Mouse (Mus musculus) midbrain, embryonic 12.5 days (tissue): ENCODE results near the gene Ankrd22. TPM values are rescaled to one million over a fixed set of nuclear protein-coding genes. Genes with fewer than 3 reads are reported as not detected.

Experiments
- ATAC-seq: fragments of 200-750 bp; cut with Nextera tagmentation; 2 replicates; pipeline ENCODE4 v1.8.0; 2017; ENCODE audit warnings: low read depth, moderate TSS enrichment, moderate library complexity; ENCODE audit not compliant: low FRiP score
- H3K27ac ChIP-seq: fragments of 300-500 bp; sonication (generic); replicated peaks from 2 replicates; pipeline ENCODE4 v1.5.1; 2016; ENCODE audit warnings: mild to moderate bottlenecking
- H3K27me3 ChIP-seq: fragments of 300-500 bp; sonication (generic); 2 replicates; pipeline ENCODE4 v1.6.1; 2016; ENCODE audit warnings: mild to moderate bottlenecking
- H3K36me3 ChIP-seq: fragments of 300-500 bp; sonication (generic); 2 replicates; pipeline ENCODE4 v1.6.1; 2016
- H3K4me1 ChIP-seq: fragments of 300-500 bp; sonication (generic); 2 replicates; pipeline ENCODE4 v1.6.1; 2016
- H3K4me2 ChIP-seq: fragments of 300-500 bp; sonication (generic); replicated peaks from 2 replicates; pipeline ENCODE4 v1.6.1; 2016; ENCODE audit warnings: mild to moderate bottlenecking, moderate library complexity
- H3K4me3 ChIP-seq: fragments of 300-500 bp; sonication (generic); 2 replicates; pipeline ENCODE4 v1.5.1; 2016; ENCODE audit warnings: mild to moderate bottlenecking
- H3K9ac ChIP-seq: fragments of 300-500 bp; sonication (generic); replicated peaks from 2 replicates; pipeline ENCODE4 v1.6.1; 2016; ENCODE audit warnings: mild to moderate bottlenecking, moderate library complexity
- H3K9me3 ChIP-seq: fragments of 300-500 bp; sonication (generic); 2 replicates; pipeline ENCODE4 v1.6.1; 2016; ENCODE audit warnings: mild to moderate bottlenecking
- WGBS: fragments of 180-500 bp; shearing (Covaris S2); methylation state at CpG from one replicate; pipeline ENCODE4 v1.1.7; 2016; 5-methylcytosine and 5-hydroxymethylcytosine counted together
- polyA plus RNA-seq: library from polyadenylated mRNA; unstranded; fragments of >200 nt; fragmentation: Nextera tagmentation; extraction: Ambion mirVana; gene quantifications from 2 replicates; pipeline ENCODE4 v1.2.1, GENCODE M21; 2016

Ankrd22 gene
- polyA plus RNA-seq, 1 experiment from 2014 or later: not detected

DNA sequence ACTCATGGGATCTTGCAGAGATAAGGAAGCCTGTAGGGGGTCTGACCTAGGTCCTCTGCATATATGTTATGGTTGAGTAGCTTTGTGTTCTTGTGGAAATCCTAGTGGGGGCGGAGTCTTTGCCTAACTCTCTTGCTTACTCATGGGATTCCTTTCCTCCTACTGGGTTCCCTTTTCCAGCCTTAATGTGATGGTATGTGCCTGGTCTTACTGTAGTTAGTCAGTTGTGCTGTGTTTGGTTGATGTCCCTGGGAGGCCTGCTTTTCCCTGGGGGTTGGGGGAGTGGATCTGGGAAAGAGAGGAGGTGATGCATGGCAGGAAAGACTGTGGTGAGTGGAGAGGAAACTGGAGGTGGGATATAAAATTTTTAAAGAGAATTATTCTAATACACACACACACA lies 32.2 kb upstream of the Ankrd22 start:
- H3K36me3 ChIP-seq: no peaks in the 10 kb centered on the region
- H3K27ac ChIP-seq: no peak overlapping the region
- no peak for ATAC-seq
- H3K9ac ChIP-seq: no peak overlapping the region
- peaks cover 11% of the 10 kb centered on the region for H3K27me3 ChIP-seq
- H3K4me3 ChIP-seq: no peak overlapping the region
- H3K4me2 ChIP-seq: no peak overlapping the region
- 100% methylated on average over 1 of the region's 1 CpGs for WGBS
- H3K4me1 ChIP-seq: no peaks in the 10 kb centered on the region
- H3K9me3 ChIP-seq: no peaks in the 10 kb centered on the region

DNA sequence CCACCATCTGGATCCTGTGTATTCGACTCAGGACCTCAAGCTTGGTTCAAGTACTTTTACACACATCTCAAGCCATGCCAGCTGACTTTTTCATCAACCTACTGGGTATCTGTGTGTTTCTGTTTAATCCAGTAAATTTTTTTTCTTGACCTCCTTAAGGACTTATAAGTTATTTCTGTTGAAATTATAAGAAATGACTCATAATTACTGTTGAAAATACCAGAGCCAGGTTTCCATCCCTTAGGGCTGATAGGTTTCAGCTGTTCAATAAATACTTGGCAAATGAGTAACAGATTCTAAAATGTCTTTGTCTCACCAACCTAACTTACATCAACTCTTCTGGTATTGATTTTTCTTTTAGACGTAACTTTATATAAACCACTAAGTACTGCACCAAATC lies 29.2 kb upstream of the Ankrd22 start:
- WGBS: 70% methylated on average over 2 of the region's 2 CpGs
- Histone ChIP-seq H3K4me2 (no peak overlapping the region), H3K27ac (no peak overlapping the region), H3K36me3 (no peaks in the 10 kb centered on the region), H3K27me3 (peaks cover 34% of the 10 kb centered on the region), H3K9me3 (no peaks in the 10 kb centered on the region), H3K9ac (no peak overlapping the region), H3K4me1 (peaks cover 8% of the 10 kb centered on the region), H3K4me3 (no peak overlapping the region)
- no peak for ATAC-seq

DNA sequence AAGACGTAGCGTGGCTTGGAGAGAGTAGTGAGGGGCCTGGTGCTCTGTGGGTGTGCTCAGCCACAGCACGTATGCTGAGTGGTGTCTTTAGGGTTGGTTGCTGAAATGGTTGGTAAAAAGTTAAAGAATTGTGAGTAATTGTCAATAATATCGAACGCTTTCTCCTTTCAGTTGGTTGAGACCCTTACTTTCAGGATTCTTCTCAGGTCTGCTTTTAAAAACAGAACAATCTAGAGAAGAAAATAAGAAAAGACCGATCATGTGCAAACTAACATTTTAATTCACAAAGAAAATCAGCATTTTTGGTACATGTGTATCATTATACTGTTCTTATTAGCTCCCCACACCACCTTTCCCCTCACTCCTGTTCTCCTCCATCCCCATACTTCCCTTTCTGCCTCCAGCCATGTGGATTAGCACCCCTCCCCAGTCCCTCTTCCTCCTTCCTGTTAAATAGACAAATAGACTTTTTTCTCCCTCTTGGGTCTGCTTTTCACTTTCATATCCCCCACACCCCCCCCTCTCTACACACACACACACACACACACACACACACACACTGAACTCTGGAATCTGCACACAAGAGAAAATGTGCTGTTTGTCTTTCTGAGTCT lies 28.4 kb upstream of the Ankrd22 start:
- H3K27me3 ChIP-seq: peaks cover 42% of the 10 kb centered on the region
- no peak overlapping the region for H3K4me2 ChIP-seq
- no peak overlapping the region for H3K9ac ChIP-seq
- no peaks in the 10 kb centered on the region for H3K36me3 ChIP-seq
- peaks cover 8% of the 10 kb centered on the region for H3K4me1 ChIP-seq
- no peak overlapping the region for H3K27ac ChIP-seq
- no peaks in the 10 kb centered on the region for H3K9me3 ChIP-seq
- 74% methylated on average over 6 of the region's 6 CpGs for WGBS
- no peak overlapping the region for H3K4me3 ChIP-seq
- no peak for ATAC-seq

- Histone ChIP-seq H3K4me2 (peak overlapping the region; percentile 99), H3K9me3 (no peaks in the 10 kb centered on the region), H3K4me3 (no peak overlapping the region), H3K27me3 (peaks cover 46% of the 10 kb centered on the region), H3K9ac (no peak overlapping the region), H3K27ac (no peak overlapping the region), H3K4me1 (peaks cover 8% of the 10 kb centered on the region), H3K36me3 (no peaks in the 10 kb centered on the region)
- WGBS: 44% methylated on average over 9 of the region's 9 CpGs
- ATAC-seq: no peak
Measured at GRCm38 (mm10) chr19:34193683-34194082, 27.8 kb upstream of the Ankrd22 start.

GRCm38 (mm10) chr19:34193149-34193548 lies 27.3 kb upstream of the Ankrd22 start:
- peak overlapping the region; percentile 99 for H3K4me2 ChIP-seq
- H3K36me3 ChIP-seq: no peaks in the 10 kb centered on the region
- H3K9me3 ChIP-seq: no peaks in the 10 kb centered on the region
- H3K9ac ChIP-seq: no peak overlapping the region
- H3K4me3 ChIP-seq: peak overlapping the region; percentile 59
- WGBS: 12% methylated on average over 9 of the region's 9 CpGs
- peaks cover 8% of the 10 kb centered on the region for H3K4me1 ChIP-seq
- H3K27me3 ChIP-seq: peaks cover 46% of the 10 kb centered on the region
- no peak for ATAC-seq
- no peak overlapping the region for H3K27ac ChIP-seq

DNA sequence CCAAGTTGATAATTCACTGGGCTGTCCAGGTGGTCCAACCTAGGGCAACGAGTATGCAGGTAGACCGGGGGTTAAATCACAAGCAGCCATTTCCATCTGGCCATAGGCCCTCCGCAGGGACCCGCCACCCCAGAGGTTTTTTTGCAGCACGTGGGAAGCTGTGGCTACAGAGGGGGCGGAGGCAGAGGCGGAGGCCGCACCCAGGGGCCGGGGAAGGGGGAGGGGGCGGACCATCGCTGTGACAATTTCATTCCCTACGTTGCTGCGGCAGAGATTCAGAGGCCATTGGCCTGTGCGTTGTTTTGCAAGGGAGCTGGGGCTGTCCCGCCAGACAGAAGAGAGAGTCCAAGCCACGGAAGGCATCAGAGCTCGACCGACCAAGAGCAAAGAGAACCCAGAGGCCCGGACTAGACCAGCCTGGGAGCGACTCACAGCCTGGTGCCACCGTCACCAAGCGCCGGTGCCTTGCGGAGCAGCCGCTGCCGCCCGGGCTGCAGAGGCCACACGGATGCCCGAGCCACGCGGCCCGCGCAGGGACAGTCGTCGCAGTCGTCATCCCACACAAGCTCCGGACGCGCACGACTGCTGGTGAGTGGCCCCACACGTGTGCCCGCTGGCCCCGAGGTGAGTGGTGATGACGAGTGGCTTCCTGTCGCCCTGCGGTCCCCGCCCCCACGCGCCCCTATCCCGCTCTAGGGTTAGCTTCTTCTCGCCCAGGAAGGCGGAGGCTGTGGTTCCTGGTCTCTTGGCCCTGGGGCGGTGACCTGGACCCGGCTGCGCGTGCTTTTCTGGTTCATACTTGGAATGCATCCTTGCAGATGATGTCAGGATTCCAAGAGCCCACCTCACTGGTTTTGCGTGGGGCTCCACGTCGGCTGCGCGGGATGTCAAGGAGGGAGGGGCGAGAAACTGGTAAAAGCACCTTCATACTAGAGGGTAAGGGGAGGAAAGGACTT lies 26.4 kb upstream of the Ankrd22 start, which contains the start of gene Stambpl1:
Gene Stambpl1, plus strand, starts transcription at position 222 of the 956 bp plus-strand sequence.
- under 1% methylated on average over 62 of the region's 62 CpGs for WGBS
- Histone ChIP-seq H3K4me2 (peak within 1 kb of the TSS; percentile 99), H3K27me3 (peaks cover 53% of the 10 kb centered on the region), H3K36me3 (no peaks in the 10 kb centered on the region), H3K4me3 (peak within 1 kb of the TSS; percentile 59), H3K9ac (peak within 1 kb of the TSS; percentile 55), H3K9me3 (no peaks in the 10 kb centered on the region), H3K27ac (no peak within 1 kb of the TSS), H3K4me1 (peaks cover 8% of the 10 kb centered on the region)
- ATAC-seq: peak; percentile 86

DNA sequence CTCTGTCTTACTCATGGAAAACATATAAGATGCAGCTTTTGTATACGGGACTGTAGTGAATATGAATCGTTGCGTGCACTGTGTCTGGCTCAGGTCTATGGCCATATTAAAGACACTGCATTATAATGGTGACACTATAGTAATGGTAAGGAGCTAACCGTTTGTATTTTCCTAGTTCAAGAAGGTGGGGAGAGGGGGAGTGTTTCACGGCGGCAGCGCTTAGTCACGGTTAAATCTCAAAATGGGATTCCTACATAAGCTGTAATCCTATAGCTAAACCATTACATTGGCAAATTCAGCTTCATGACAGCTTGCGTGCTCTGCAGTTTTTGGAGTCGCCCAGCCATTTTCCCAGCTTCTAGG lies 25.8 kb upstream of the Ankrd22 start:
- H3K9ac ChIP-seq: peak overlapping the region; percentile 55; the same call in 1 of the 2 replicates
- peaks cover 56% of the 10 kb centered on the region for H3K27me3 ChIP-seq
- H3K9me3 ChIP-seq: no peaks in the 10 kb centered on the region
- peak; percentile 69 for ATAC-seq
- H3K36me3 ChIP-seq: no peaks in the 10 kb centered on the region
- H3K4me3 ChIP-seq: peak overlapping the region; percentile 59
- no peak overlapping the region for H3K27ac ChIP-seq
- H3K4me1 ChIP-seq: peaks cover 8% of the 10 kb centered on the region
- H3K4me2 ChIP-seq: peak overlapping the region; percentile 99
- 13% methylated on average over 10 of the region's 10 CpGs for WGBS

GRCm38 (mm10) chr19:34186845-34187244 lies 21.0 kb upstream of the Ankrd22 start:
- Histone ChIP-seq H3K4me3 (no peak overlapping the region), H3K36me3 (no peaks in the 10 kb centered on the region), H3K27ac (no peak overlapping the region), H3K4me2 (no peak overlapping the region), H3K27me3 (peaks cover 71% of the 10 kb centered on the region), H3K9me3 (no peaks in the 10 kb centered on the region), H3K9ac (no peak overlapping the region), H3K4me1 (peaks cover 1% of the 10 kb centered on the region; the same call in 1 of the 2 replicates)
- WGBS: 93% methylated on average over 4 of the region's 4 CpGs
- ATAC-seq: no peak

GRCm38 (mm10) chr19:34182490-34182889 lies 16.6 kb upstream of the Ankrd22 start:
- no peak overlapping the region for H3K4me2 ChIP-seq
- no peaks in the 10 kb centered on the region for H3K9me3 ChIP-seq
- peaks cover 42% of the 10 kb centered on the region for H3K27me3 ChIP-seq
- no peak overlapping the region for H3K27ac ChIP-seq
- ATAC-seq: no peak
- no peak overlapping the region for H3K4me3 ChIP-seq
- no peaks in the 10 kb centered on the region for H3K4me1 ChIP-seq
- H3K36me3 ChIP-seq: no peaks in the 10 kb centered on the region
- WGBS: 59% methylated on average over 5 of the region's 5 CpGs
- no peak overlapping the region for H3K9ac ChIP-seq

DNA sequence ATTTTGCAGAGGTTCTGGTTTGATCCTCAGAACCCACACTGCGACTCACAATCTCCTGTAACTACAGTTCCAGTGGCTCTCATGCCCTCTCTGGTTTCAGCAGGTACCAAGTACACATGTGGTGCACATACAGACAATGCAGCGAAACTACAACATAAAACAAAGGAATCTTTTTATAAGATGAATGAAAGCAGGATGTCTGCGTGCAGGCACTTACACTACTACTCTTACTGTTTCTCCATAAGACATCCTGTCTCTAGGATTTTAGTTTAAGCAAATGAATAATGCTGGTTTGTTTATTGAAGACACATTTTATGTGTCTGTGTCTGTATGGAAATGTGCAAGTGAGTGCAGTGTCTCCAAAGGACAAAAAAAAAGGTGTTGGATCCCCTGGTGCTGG lies 15.4 kb upstream of the Ankrd22 start:
- no peak overlapping the region for H3K9ac ChIP-seq
- no peak overlapping the region for H3K4me2 ChIP-seq
- no peaks in the 10 kb centered on the region for H3K36me3 ChIP-seq
- H3K9me3 ChIP-seq: no peaks in the 10 kb centered on the region
- no peak overlapping the region for H3K4me3 ChIP-seq
- H3K27ac ChIP-seq: no peak overlapping the region
- no peaks in the 10 kb centered on the region for H3K4me1 ChIP-seq
- WGBS: 85% methylated on average over 3 of the region's 3 CpGs
- ATAC-seq: no peak
- H3K27me3 ChIP-seq: peaks cover 49% of the 10 kb centered on the region

GRCm38 (mm10) chr19:34180316-34180715 lies 14.5 kb upstream of the Ankrd22 start:
- Histone ChIP-seq H3K4me3 (no peak overlapping the region), H3K4me1 (no peaks in the 10 kb centered on the region), H3K36me3 (no peaks in the 10 kb centered on the region), H3K27me3 (peaks cover 54% of the 10 kb centered on the region), H3K4me2 (no peak overlapping the region), H3K9ac (no peak overlapping the region), H3K27ac (no peak overlapping the region), H3K9me3 (no peaks in the 10 kb centered on the region)
- WGBS: 89% methylated on average over 2 of the region's 2 CpGs
- no peak for ATAC-seq

GRCm38 (mm10) chr19:34179136-34179535 lies 13.3 kb upstream of the Ankrd22 start:
- no peak overlapping the region for H3K4me3 ChIP-seq
- H3K36me3 ChIP-seq: no peaks in the 10 kb centered on the region
- no peaks in the 10 kb centered on the region for H3K4me1 ChIP-seq
- no peak for ATAC-seq
- H3K4me2 ChIP-seq: no peak overlapping the region
- no peak overlapping the region for H3K27ac ChIP-seq
- no peaks in the 10 kb centered on the region for H3K9me3 ChIP-seq
- no peak overlapping the region for H3K9ac ChIP-seq
- 91% methylated on average over 4 of the region's 4 CpGs for WGBS
- H3K27me3 ChIP-seq: peaks cover 50% of the 10 kb centered on the region
